Mouse (Mus musculus) activated CD4-positive, CD25-positive, alpha-beta regulatory T cell, adult 4 months (primary cell): ENCODE measurements at regions not wholly inside any gene's neighbourhood (a gene's known extent, or its start where the extent isn't known, plus 50 kb on each side); places are given as distances from the start of the nearest gene placed in this dataset.

Experiments used
- ATAC-seq: one replicate; pipeline ENCODE4 v1.8.0; 2017

DNA sequence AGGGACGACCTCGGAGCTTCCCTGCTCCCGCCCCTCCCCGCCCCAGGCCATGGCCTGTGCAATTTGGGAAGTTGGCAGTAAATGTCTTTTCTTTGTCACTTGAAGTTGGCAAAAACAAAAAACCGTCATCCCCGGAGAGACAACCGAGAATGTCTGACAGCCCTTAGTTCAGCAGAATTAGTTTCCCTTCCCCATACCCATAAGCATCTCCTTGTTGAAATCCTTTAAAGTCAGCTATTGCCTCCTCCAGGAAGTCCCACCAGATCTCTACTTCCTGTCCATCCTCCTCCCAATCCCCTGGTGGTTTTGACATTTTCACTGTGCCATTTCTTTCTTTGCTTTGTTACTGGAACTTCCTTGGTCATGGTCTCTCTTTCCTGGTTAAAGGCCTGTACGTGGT, 54.8 kb downstream of the Foxb1 start:
- no peak for ATAC-seq

GRCm38 (mm10) chr9:69705071-69705470, 55.7 kb downstream of the Foxb1 start:
- no peak for ATAC-seq

- ATAC-seq = no peak
Observed at GRCm38 (mm10) chr9:69703731-69704130, 57.0 kb downstream of the Foxb1 start.

DNA sequence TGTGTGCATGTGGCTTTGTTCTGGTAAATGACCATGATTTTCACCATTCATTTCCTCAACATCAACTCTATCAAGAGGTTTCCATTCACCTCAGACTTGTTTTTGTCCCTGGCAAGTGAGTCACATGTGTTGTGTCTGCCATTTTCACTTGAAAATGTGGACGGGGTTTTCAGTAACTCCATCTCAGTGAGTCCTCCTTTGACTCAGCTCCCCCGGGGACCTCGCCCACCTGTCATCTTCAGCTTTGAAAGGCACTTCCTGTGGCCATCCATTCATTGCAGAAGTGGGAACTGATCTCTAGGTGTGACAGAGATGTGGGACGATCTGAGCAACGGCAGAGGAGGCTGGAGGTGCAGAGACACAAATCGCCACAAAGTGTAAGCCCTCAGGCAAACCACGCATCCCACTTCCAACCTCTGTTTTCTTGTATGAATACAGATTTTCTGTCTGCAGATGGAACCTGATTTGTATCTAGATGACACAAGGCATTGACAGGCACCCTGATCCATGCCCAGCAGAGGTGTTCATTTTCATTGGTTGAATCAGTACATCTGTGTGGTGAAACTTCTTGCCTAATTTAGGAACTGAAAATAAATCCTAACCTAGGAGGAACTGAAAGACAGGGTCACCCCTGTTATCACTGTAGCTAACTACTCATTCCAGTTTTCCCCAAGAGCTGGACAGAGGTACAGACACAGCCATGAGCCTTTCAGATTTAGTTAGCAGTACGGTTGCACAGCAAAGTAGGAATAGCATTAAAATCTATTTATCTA, 58.4 kb downstream of the Foxb1 start:
- ATAC-seq = no peak

DNA sequence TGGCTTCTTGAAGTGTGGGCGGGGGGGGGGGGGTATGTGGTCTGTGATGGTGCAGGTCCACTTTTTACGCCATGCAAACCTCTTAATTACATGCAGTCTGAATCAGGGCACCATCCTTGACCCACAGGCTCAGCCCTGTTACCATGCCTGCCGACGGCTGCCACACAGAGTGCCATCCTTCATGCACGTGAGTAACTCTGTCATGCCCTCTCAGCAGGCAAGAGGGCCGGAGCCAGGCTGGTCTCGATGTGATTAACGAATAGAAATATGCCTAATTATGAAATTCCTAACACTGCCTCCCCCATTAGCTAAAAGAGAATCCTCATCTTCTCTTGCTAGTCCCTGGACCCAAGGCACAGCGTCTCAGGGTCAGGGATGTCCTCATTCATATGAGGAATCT, 60.0 kb downstream of the Foxb1 start:
- ATAC-seq = no peak

- no peak for ATAC-seq
Observed at GRCm38 (mm10) chr9:69691756-69692155, 69.0 kb downstream of the Foxb1 start.

GRCm38 (mm10) chr9:69687349-69688123, 73.2 kb downstream of the Foxb1 start:
- ATAC-seq = no peak

- no peak for ATAC-seq
Observed at GRCm38 (mm10) chr9:69686766-69687165, 74.0 kb downstream of the Foxb1 start.

DNA sequence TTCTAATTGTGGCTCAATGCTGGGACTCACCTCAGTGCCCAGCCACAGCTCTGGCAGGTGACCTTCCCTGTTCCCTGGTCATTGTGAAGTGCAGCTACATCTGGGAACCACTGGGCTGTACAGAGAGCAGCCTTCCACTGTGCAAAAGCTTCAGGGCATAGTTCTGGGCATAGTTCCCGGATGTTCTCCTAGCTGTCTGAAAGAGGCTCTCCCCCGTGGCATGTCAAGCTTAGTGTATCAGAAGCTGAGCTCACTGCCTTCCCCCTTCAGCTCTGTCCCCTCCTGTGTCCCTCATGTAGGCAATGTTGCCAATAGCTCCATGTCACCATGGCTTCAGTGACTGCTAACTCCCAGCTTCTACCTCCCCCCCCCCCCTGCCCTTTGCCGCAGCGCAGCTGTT, 75.1 kb downstream of the Foxb1 start:
- ATAC-seq = no peak

DNA sequence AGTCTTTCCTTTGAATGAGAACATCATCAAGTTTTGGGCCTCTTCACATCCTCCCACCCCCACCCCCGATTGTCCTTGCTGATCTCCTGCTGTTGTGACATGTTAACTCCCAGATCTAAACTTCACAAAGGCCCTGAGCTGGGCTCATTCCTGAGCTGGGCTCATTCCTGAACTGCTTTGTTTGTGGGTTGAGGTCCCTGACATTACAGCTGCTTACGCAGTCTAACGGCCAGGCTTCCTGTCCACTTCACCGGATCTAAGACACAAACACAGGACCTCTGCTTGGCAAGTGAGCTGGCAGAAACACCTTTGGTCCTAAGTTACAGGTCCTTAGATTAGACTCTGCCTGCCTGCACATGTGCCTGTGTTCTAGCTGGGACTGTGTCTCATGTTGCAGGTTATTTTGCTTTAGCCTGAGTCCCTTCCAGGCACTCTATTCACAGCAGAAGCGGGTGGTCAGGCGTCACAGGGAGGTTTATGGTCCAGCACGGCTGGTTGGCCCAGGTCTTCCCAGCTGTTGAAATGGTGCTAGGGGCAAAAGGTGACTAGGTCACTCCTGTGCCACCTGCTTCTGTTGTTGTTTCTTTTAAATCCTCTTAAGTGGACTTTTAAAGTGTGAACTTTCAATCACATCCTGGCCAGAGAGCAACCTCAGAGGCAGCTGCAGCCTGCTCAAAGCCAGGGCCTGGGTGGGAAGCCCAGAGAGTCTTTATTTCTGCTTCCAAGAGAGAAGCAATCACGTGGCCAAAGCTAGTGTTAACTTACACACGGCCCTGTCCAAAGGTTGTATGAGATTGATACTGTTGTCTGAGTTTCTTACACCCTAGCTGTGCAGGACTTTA, 79.1 kb downstream of the Foxb1 start:
- ATAC-seq = no peak

- no peak for ATAC-seq
Observed at GRCm38 (mm10) chr9:69678634-69679033, 82.1 kb downstream of the Foxb1 start.

- no peak for ATAC-seq
Observed at GRCm38 (mm10) chr9:69673463-69674105, 87.2 kb downstream of the Foxb1 start.

DNA sequence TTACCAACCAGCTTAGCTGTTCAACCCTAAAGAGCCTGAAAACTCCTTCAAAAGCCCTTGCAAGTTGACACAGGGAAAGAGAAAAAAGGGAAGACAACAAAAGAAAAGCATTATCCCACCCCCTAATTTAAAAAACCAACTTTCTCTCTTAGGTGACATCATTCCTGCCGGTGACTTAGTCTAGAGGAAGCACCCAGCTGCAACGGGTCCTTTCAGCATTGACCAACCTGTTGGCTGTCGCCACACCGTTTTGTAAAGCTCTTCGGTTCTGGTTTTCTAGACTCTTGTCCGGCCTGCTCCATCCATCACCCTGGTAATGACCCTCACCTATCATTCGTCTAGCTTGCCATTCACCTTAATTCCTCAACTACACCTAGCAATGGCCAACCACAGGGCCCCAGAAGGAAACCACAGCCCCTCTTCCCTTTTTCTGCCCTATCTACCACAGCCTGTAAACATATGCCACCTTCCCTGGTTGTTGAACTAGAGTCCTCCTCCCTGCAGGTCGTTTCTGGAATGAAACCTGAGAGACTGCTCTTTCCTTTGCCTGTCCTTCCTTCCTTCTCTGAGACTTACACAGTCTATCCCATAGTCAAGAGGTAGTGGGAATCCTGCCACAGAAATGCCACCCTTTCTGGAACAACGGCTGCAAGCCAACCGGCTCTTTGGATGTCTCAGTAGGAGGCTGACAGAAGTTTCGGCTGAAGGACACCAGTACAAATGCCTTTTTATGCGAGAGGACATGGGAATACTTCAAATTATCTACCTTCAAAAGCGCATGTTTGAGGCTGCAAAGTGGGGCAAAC, 87.9 kb downstream of the Foxb1 start:
- ATAC-seq = no peak

DNA sequence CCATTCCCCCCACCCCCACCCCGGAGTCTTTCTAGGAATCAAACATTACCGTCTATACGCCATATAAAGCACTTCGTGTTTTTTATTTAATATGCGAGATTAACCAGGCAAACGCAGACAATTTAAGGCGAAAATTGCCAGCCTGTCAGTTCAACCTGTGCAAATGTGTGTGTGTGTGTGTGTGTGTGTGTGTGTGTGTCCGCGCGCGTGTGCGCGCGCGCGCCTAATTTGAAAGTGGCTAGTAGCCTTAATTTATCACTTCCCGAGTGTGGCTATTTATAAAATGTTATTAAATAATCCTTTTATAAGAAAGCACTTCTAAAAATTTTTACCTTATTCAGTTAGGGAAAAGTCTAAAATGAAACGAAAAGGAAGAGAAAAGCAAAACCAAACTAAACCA, 89.5 kb downstream of the Foxb1 start:
- no peak for ATAC-seq

GRCm38 (mm10) chr9:69670551-69671044, 90.1 kb downstream of the Foxb1 start:
- no peak for ATAC-seq

DNA sequence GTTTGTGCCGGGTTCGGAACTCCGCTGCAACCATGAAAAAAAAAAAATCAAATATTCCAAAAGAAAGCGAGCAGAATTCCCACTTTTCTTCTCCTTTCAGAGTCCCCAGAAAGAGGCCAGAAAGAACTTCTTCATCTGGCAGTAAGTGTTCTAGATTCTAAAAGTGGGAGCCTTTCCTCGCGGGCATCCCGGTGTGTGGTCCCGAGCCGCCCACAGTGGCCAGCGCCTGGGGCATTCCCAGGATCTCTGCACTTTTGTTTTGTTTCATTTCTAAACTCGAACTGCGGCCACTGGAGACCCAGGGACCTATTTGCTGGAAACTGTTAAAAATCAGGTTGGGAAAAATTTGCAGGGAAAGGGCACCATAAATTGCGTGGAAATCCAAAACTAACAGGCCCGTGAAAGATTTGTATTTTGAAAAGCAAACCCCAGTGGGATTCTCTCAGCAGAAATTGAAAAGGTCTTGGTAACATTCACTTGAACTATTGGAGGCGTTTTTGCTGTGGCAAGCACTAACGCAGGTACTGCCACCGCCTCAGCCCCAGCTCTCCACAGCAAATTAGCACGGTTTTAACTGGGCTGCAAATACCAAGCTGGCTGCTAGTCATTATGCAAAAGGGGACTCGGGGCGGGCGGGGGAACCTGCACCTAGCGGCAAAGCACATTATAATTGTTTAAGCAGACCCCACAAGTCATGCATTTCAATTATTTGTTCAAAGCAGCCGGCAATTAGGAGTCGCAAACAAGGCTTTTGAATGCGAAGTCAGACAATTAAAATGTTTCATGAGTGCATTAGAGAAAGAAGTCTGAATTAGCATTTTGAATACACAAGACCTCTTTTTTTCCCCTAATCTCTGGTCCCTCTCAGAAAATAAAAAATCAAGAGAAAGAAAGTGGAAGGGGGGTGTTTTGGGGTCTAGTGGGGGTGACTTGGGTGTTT, 90.9 kb downstream of the Foxb1 start:
- ATAC-seq = no peak

DNA sequence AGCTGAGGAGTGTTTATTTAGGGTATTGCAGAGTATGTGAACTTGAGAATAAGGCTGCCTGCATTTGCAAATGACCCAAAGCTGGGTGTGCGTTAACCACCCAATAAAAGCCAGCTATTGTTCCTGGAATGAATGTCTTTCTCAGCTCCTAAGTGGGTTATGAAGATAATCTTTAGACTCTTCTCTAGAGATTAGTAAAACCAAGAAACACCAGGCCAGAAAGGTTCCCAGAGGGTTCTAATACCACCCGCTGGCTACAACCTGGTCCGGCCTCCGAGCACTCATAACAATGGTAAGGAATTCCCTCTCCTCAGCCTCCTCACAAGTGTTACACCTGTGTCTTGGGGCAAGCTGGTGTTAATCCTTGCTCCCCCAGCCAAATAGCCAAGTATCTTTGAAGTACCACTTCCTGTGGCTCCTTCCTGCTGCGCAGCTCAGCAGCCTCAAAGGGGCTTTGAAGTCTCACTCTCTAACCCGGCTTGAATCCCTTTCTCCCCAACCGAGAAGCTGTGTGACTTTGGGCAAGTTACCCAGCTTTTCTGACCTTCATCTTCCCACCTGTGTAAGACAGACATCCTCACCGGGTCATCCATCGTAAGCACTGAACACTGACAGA, 92.2 kb downstream of the Foxb1 start:
- no peak for ATAC-seq

DNA sequence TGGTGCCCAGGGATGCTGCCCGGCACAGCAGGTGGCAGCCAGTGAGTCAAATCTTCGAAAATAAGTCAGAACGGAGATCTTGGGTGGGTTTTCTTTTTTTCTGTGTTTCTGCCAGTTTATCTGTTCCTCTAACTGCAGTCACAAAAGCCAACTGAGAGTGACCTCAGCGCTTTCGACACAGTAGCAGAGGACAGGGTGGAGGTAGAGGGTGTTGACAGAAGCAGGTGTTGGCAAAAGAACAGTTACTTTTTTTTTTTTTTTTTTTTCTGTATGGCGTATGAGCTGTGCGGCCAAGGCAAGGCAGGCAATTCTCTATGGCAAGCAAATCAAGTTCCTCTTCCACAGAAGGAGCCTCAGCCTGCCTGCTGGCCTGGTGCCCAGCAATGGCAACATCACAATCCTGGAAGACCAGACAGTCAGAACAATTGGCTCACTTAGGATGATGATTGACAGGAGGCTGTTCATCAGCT, 93.6 kb downstream of the Foxb1 start:
- ATAC-seq = no peak

- ATAC-seq = no peak
Observed at GRCm38 (mm10) chr9:69664201-69664600, 96.5 kb downstream of the Foxb1 start.

DNA sequence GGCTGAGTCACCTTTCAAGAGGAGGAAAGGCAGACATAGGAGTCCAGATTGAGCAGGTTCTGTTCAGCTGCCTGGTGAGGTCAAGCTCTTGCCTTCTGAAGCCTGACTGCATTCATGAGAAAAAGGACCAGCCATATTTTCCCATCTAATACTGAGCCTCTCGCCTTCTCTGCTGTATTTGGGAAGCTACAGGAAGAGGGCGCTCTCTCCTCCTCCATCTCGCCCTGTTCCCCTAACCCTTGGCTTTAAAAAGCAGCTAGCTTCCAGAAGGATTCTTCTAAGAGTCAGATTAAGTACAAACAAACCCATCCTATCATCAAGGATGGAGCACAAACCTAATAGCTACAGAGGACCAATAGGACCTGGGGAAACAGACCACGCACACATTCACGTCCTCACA, 98.3 kb downstream of the Foxb1 start:
- no peak for ATAC-seq
